In genomic region chr10:99641784-99642183, GRCm38 (mm10) we compare ENCODE assay signal across 9 mouse cellular contexts.
DNase-seq lines count a peak whose midpoint lies in the region; TF ChIP-seq lines count a peak whose summit lies in the region.
"Had no signal": no experiment of that assay in that cellular context is flagged by ENCODE, and none has a peak within 500 bp of the region (broad histone marks: within the 10 kb centered on the region; RNA-seq: fewer than 3 reads in every experiment).

No protein-coding gene starts in this region.

- no peaks in the 10 kb centered on the region for H3K79me3 ChIP-seq in C2C12 (ENCODE audit: low read depth)

- no peaks in the 10 kb centered on the region for H3K9me3 ChIP-seq in forebrain, embryonic 10.5 days

- no peaks in the 10 kb centered on the region for H3K79me2 ChIP-seq in C2C12 (ENCODE audit: control insufficient read depth, insufficient read depth)

- no peak overlapping the region for H3K4me3 ChIP-seq in C2C12 (ENCODE audit: insufficient read depth, poor library complexity, severe bottlenecking)
- H3K4me3 ChIP-seq in forebrain, embryonic 10.5 days: no peak overlapping the region
- H3K4me3 ChIP-seq: erythroblast, embryonic 14.5 days had no signal

- H3K27me3 ChIP-seq in C2C12 (ENCODE audit: control insufficient read depth, insufficient read depth, insufficient read length): no peaks in the 10 kb centered on the region
- H3K27me3 ChIP-seq in forebrain, embryonic 10.5 days (ENCODE audit: poor library complexity, severe bottlenecking): no peaks in the 10 kb centered on the region; the same call in 1 of the 2 replicates

- no peaks in the 10 kb centered on the region for H3K36me3 ChIP-seq in C2C12 (ENCODE audit: control insufficient read depth, insufficient read depth)
- no peaks in the 10 kb centered on the region for H3K36me3 ChIP-seq in forebrain, embryonic 10.5 days (replicated peaks)

- peak; percentile 70 for DNase-seq in adrenal gland, adult 2 months
- DNase-seq in forebrain, embryonic 10.5 days (ENCODE audit: extremely low spot score, low spot score): peak; percentile 49
- peak; percentile 79 for DNase-seq in heart, postnatal 4 days
- peak; percentile 67 for DNase-seq in layer of hippocampus, adult 11-12 months (ENCODE audit: low spot score)
- DNase-seq in lung, postnatal 25 days (ENCODE audit: low spot score): peak; percentile 76
- peak; percentile 25 for DNase-seq in retina, adult 2 months (ENCODE audit: low read depth, low spot score)
- peak; percentile 50 to 67 for DNase-seq in urinary bladder, postnatal 36 days (ENCODE audit: low spot score in 2 of 2)

- 15% methylated on average over 11 of the region's 11 CpGs for WGBS in forebrain, embryonic 10.5 days

- no peak overlapping the region for H3ac ChIP-seq in C2C12 (ENCODE audit: control insufficient read depth, insufficient read length, low read depth)

- peaks cover 4% of the 10 kb centered on the region for H3K4me1 ChIP-seq in forebrain, embryonic 10.5 days

- no peak overlapping the region for H3K27ac ChIP-seq in forebrain, embryonic 10.5 days

- peak; percentile 16 for TF ChIP-seq CTCF in C2C12 (IDR thresholded peaks at IDR 0.05; ENCODE audit: control insufficient read depth, insufficient read depth, insufficient read length)

TF ChIP-seq in C2C12, 6 proteins besides CTCF, POLR2A, EP300 and RAD21:
- TF ChIP-seq MAX (IDR thresholded peaks at IDR 0.05) (no peak), CEBPB (IDR thresholded peaks at IDR 0.05; ENCODE audit: low read depth) (no peak), MYOG (IDR thresholded peaks at IDR 0.05; ENCODE audit: control insufficient read depth, extremely low read depth, insufficient read length) (no peak), MYOD1 (IDR thresholded peaks at IDR 0.05; ENCODE audit: control insufficient read depth, insufficient read length, low read depth) (no peak), FOSL1 (IDR thresholded peaks at IDR 0.05; ENCODE audit: insufficient read depth, low read length, poor library complexity, severe bottlenecking) (no peak)

Comparison
In these comparisons a context has a peak if more than half of its experiments do, and no peak if none do; other contexts are left out.
1. DNase-seq: peak in every context shown above with its lines; median percentile 79 in heart, postnatal 4 days; 76 in lung, postnatal 25 days; 70 in adrenal gland, adult 2 months; 67 in layer of hippocampus, adult 11-12 months; 58 in urinary bladder, postnatal 36 days; 49 in forebrain, embryonic 10.5 days; 25 in retina, adult 2 months.